Mouse (Mus musculus) myocyte (in vitro differentiated cells): ENCODE measurements around the gene Jaml. TPM values are rescaled to one million over a fixed set of nuclear protein-coding genes. Genes with fewer than 3 reads are reported as not detected.

Experiments
- H3K27me3 ChIP-seq: one replicate; pipeline ENCODE4 v1.6.1; 2011; ENCODE audit not compliant: control insufficient read depth, insufficient read depth, insufficient read length
- H3K36me3 ChIP-seq: one replicate; pipeline ENCODE4 v1.6.1; 2011; ENCODE audit not compliant: control insufficient read depth, insufficient read depth
- H3K4me2 ChIP-seq: one replicate; pipeline ENCODE4 v1.6.1; 2011; ENCODE audit warnings: low read depth, control low read depth
- H3K4me3 ChIP-seq: one replicate; pipeline ENCODE4 v1.5.1; 2011; ENCODE audit warnings: mild to moderate bottlenecking, control low read depth, moderate library complexity
- H3K79me2 ChIP-seq: one replicate; pipeline ENCODE4 v1.6.1; 2011; ENCODE audit not compliant: control insufficient read depth, insufficient read depth
- H3ac ChIP-seq: one replicate; pipeline ENCODE4 v1.6.1; 2011; ENCODE audit not compliant: control insufficient read depth, insufficient read length
- CEBPB ChIP-seq: IDR thresholded peaks from 2 replicates; pipeline ENCODE4 v1.6.1; 2011; ENCODE audit warnings: mild to moderate bottlenecking, moderate library complexity; ENCODE audit not compliant: poor library complexity, insufficient read depth, severe bottlenecking
- E2F4 ChIP-seq: IDR thresholded peaks from one replicate; pipeline ENCODE4 v1.6.1; 2011; ENCODE audit warnings: mild to moderate bottlenecking, control low read depth, moderate library complexity; ENCODE audit not compliant: insufficient read depth
- MAX ChIP-seq: IDR thresholded peaks from one replicate; pipeline ENCODE4 v1.6.1; 2011; ENCODE audit warnings: low read depth, mild to moderate bottlenecking, control low read depth
- MYOD1 ChIP-seq, 3 experiments: IDR thresholded peaks; one replicate each; pipeline ENCODE4 v1.6.1; 2011; ENCODE audit warnings: control low read depth in 2 of 3, low read depth in 2 of 3, mild to moderate bottlenecking in 2 of 3, moderate library complexity in 1 of 3; ENCODE audit not compliant: insufficient read length in 2 of 3, control insufficient read depth in 1 of 3
- MYOG ChIP-seq, 3 experiments: IDR thresholded peaks; one replicate each; pipeline ENCODE4 v1.6.1; 2011; ENCODE audit warnings: control low read depth in 2 of 3, low read depth in 2 of 3, mild to moderate bottlenecking in 2 of 3; ENCODE audit not compliant: insufficient read length in 2 of 3, control insufficient read depth in 1 of 3, insufficient read depth in 1 of 3
- POLR2A ChIP-seq: IDR thresholded peaks from one replicate; pipeline ENCODE4 v1.6.1; 2011; ENCODE audit warnings: low read depth, mild to moderate bottlenecking, control low read depth, moderate library complexity; ENCODE audit not compliant: insufficient read length
- POLR2AphosphoS2 ChIP-seq: IDR thresholded peaks from one replicate; pipeline ENCODE4 v1.6.1; 2011; ENCODE audit warnings: low read depth, control low read depth; ENCODE audit not compliant: insufficient read length
- REST ChIP-seq: IDR thresholded peaks from one replicate; pipeline ENCODE4 v1.6.1; 2011; ENCODE audit warnings: mild to moderate bottlenecking, control low read depth, moderate library complexity; ENCODE audit not compliant: insufficient read depth, insufficient read length
- SRF ChIP-seq: IDR thresholded peaks from one replicate; pipeline ENCODE4 v1.6.1; 2011; ENCODE audit warnings: low read depth; ENCODE audit not compliant: control insufficient read depth, insufficient read length
- TCF12 ChIP-seq: IDR thresholded peaks from one replicate; pipeline ENCODE4 v1.6.1; 2011; ENCODE audit warnings: mild to moderate bottlenecking, control low read depth; ENCODE audit not compliant: poor library complexity, insufficient read depth, severe bottlenecking
- TCF3 ChIP-seq: IDR thresholded peaks from one replicate; pipeline ENCODE4 v1.6.1; 2011; ENCODE audit warnings: low read depth, control low read depth; ENCODE audit not compliant: insufficient read length
- USF1 ChIP-seq: IDR thresholded peaks from one replicate; pipeline ENCODE4 v1.6.1; 2011; ENCODE audit warnings: low read depth, mild to moderate bottlenecking, control low read depth, moderate library complexity
- polyA plus RNA-seq: library from polyadenylated mRNA; unstranded; fragments of >200 nt; fragmentation: generic; extraction: Trizol; gene quantifications from one replicate; pipeline ENCODE4 v1.2.1, GENCODE M21; 2012; ENCODE audit warnings: missing spikeins

The Jaml gene
- polyA plus RNA-seq, 1 experiment, result not detected

- H3K4me2 ChIP-seq, result no peak overlapping the region
- H3ac ChIP-seq, result no peak overlapping the region
- H3K36me3 ChIP-seq, result no peaks in the 10 kb centered on the region
- H3K4me3 ChIP-seq, result no peak overlapping the region
- H3K27me3 ChIP-seq, result peaks cover 72% of the 10 kb centered on the region
- TF ChIP-seq MAX, result no peak
- no peaks in the 10 kb centered on the region for H3K79me2 ChIP-seq
Observed at GRCm38 (mm10) chr9:45088040-45088439, 9.1 kb downstream of the Jaml start.

GRCm38 (mm10) chr9:45090811-45091210, 11.8 kb downstream of the Jaml start:
- H3K4me2 ChIP-seq, result no peak overlapping the region
- TF ChIP-seq POLR2A, result no peak
- TF ChIP-seq E2F4, result no peak
- TF ChIP-seq USF1, result no peak
- TF ChIP-seq POLR2AphosphoS2, result no peak
- no peak for TF ChIP-seq MAX
- no peak for TF ChIP-seq CEBPB
- no peak for TF ChIP-seq TCF12
- no peak for TF ChIP-seq TCF3
- no peak overlapping the region for H3ac ChIP-seq
- no peaks in the 10 kb centered on the region for H3K36me3 ChIP-seq
- peaks cover 73% of the 10 kb centered on the region for H3K27me3 ChIP-seq
- H3K4me3 ChIP-seq, result no peak overlapping the region
- H3K79me2 ChIP-seq, result no peaks in the 10 kb centered on the region

DNA sequence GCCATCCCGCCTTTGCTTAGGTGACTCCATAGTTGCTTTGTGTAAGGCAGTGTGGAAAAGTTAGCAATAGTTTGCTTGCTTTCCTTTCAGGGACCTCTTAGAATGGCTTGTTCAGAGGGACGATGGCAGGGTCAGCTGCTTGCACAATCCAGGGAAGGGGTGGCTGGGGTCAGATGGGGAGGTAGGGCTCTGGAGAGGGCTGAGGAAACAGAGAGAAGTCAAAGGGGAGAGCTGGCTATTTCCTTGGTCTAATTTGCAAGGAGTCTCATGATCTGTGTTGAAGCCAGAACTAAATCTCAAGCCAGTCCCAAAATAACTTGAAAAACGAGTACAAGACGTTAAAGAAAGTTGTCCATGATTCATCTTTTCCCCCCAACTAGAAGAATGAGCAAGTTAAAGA, 13.7 kb downstream of the Jaml start:
- Histone ChIP-seq H3K4me2 (no peak overlapping the region), H3ac (no peak overlapping the region), H3K4me3 (no peak overlapping the region), H3K79me2 (no peaks in the 10 kb centered on the region), H3K36me3 (no peaks in the 10 kb centered on the region), H3K27me3 (peaks cover 68% of the 10 kb centered on the region)
- no peak for TF ChIP-seq TCF12
- TF ChIP-seq E2F4, result no peak
- TF ChIP-seq TCF3, result no peak
- TF ChIP-seq SRF, result no peak
- no peak for TF ChIP-seq USF1
- TF ChIP-seq REST, result no peak
- no peak for TF ChIP-seq MYOD1 (IDR thresholded peaks at IDR 0.05; ENCODE audit: control insufficient read depth in 1 of 3, insufficient read length in 2 of 3, low read depth in 2 of 3)
- TF ChIP-seq POLR2AphosphoS2, result no peak
- no peak for TF ChIP-seq MAX
- no peak for TF ChIP-seq MYOG (IDR thresholded peaks at IDR 0.05; ENCODE audit: control insufficient read depth in 1 of 3, insufficient read depth in 1 of 3, insufficient read length in 2 of 3, low read depth in 2 of 3)
- no peak for TF ChIP-seq CEBPB
- no peak for TF ChIP-seq POLR2A

GRCm38 (mm10) chr9:45095149-45095937, 16.4 kb downstream of the Jaml start:
- no peaks in the 10 kb centered on the region for H3K36me3 ChIP-seq
- H3K4me3 ChIP-seq, result no peak overlapping the region
- H3K4me2 ChIP-seq, result no peak overlapping the region
- TF ChIP-seq MYOG (IDR thresholded peaks at IDR 0.05; ENCODE audit: control insufficient read depth in 1 of 3, insufficient read depth in 1 of 3, insufficient read length in 2 of 3, low read depth in 2 of 3) (no peak), POLR2AphosphoS2 (no peak), SRF (no peak), MAX (no peak), TCF3 (no peak), E2F4 (no peak), REST (no peak), MYOD1 (IDR thresholded peaks at IDR 0.05; ENCODE audit: control insufficient read depth in 1 of 3, insufficient read length in 2 of 3, low read depth in 2 of 3) (no peak), POLR2A (no peak), TCF12 (no peak), USF1 (no peak), CEBPB (no peak)
- no peak overlapping the region for H3ac ChIP-seq
- H3K79me2 ChIP-seq, result no peaks in the 10 kb centered on the region
- H3K27me3 ChIP-seq, result peaks cover 83% of the 10 kb centered on the region

DNA sequence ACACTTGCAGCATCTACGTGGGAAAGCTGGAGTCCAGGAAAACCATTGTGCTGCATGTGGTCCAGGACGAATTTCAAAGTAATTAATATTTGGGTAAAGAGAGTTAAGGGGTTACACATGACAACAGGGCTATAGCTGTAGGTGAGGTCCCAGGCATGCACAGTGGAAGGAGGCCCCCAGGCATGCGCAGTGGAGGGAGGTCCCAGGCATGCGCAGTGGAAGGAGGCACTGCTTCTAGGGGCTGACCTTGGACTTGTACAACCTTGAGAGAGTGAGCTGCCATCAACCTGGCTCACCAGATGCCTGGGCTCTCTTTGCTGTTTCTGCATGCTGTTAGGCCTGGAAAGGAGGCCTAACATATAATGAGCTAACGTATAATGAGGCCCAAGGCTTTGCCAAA, 18.9 kb downstream of the Jaml start:
- Histone ChIP-seq H3K4me3 (no peak overlapping the region), H3K36me3 (no peaks in the 10 kb centered on the region), H3K27me3 (peaks cover 70% of the 10 kb centered on the region), H3K4me2 (no peak overlapping the region), H3ac (no peak overlapping the region), H3K79me2 (no peaks in the 10 kb centered on the region)
- TF ChIP-seq POLR2AphosphoS2 (no peak), MYOG (IDR thresholded peaks at IDR 0.05; ENCODE audit: control insufficient read depth in 1 of 3, insufficient read depth in 1 of 3, insufficient read length in 2 of 3, low read depth in 2 of 3) (no peak), TCF3 (no peak), REST (no peak), CEBPB (no peak), TCF12 (no peak), USF1 (no peak), SRF (no peak), E2F4 (no peak), POLR2A (no peak), MAX (no peak), MYOD1 (IDR thresholded peaks at IDR 0.05; ENCODE audit: control insufficient read depth in 1 of 3, insufficient read length in 2 of 3, low read depth in 2 of 3) (no peak)
